Mouse (Mus musculus): ENCODE measurements around the gene Adgrb2. TPM values are rescaled to one million over a fixed set of nuclear protein-coding genes. Genes with fewer than 3 reads are reported as not detected.

Gene Adgrb2
- total RNA-seq, 1 experiment from 2014 or later = not detected

- ATAC-seq (ENCODE audit: extremely low read depth, insufficient number of reproducible peaks, low FRiP score, poor library complexity, severe bottlenecking) = no peak
These were observed 70.7 kb downstream of the Adgrb2 start for GRCm38 (mm10) chr4:130055160-130056010.

- ATAC-seq (ENCODE audit: extremely low read depth, insufficient number of reproducible peaks, low FRiP score, poor library complexity, severe bottlenecking) = no peak
These were observed 71.3 kb downstream of the Adgrb2 start for GRCm38 (mm10) chr4:130056011-130056322.

GRCm38 (mm10) chr4:130056471-130056870, 71.8 kb downstream of the Adgrb2 start:
- no peak for ATAC-seq (ENCODE audit: extremely low read depth, insufficient number of reproducible peaks, low FRiP score, poor library complexity, severe bottlenecking)

- ATAC-seq (ENCODE audit: extremely low read depth, insufficient number of reproducible peaks, low FRiP score, poor library complexity, severe bottlenecking) = no peak
These were observed 76.3 kb downstream of the Adgrb2 start for GRCm38 (mm10) chr4:130060937-130061336.

- no peak for ATAC-seq (ENCODE audit: extremely low read depth, insufficient number of reproducible peaks, low FRiP score, poor library complexity, severe bottlenecking)
These were observed 78.5 kb downstream of the Adgrb2 start for GRCm38 (mm10) chr4:130063191-130063590.

GRCm38 (mm10) chr4:130066816-130067215, 82.1 kb downstream of the Adgrb2 start:
- ATAC-seq (ENCODE audit: extremely low read depth, insufficient number of reproducible peaks, low FRiP score, poor library complexity, severe bottlenecking) = no peak

GRCm38 (mm10) chr4:130070523-130070922, 85.9 kb downstream of the Adgrb2 start:
- no peak for ATAC-seq (ENCODE audit: extremely low read depth, insufficient number of reproducible peaks, low FRiP score, poor library complexity, severe bottlenecking)

GRCm38 (mm10) chr4:130071758-130072157, 87.1 kb downstream of the Adgrb2 start:
- ATAC-seq (ENCODE audit: extremely low read depth, insufficient number of reproducible peaks, low FRiP score, poor library complexity, severe bottlenecking) = no peak

Other genes with a start within 250 kb of the Adgrb2 start
- gene Khdrbs1, start 242.6 kb upstream of the Adgrb2 start, total RNA-seq (2017) = 102 and 104 TPM in 2 replicates
- 328 and 348 TPM in 2 replicates for gene Ptp4a2, start 173.7 kb upstream of the Adgrb2 start, total RNA-seq (2017)
- gene Spocd1, start 55.6 kb upstream of the Adgrb2 start, total RNA-seq (2017) = not detected in 2 replicates
- gene Col16a1, start 63.0 kb downstream of the Adgrb2 start, total RNA-seq (2017) = not detected in 2 replicates
- 21.9 and 22.7 TPM in 2 replicates for gene Pef1, start 117.7 kb downstream of the Adgrb2 start, total RNA-seq (2017)
- gene Hcrtr1, start 154.5 kb downstream of the Adgrb2 start, total RNA-seq (2017) = not detected in 2 replicates
- 1.2 and 2.5 TPM in 2 replicates for gene Tinagl1, start 190.3 kb downstream of the Adgrb2 start, total RNA-seq (2017)
- gene Gm853, start 237.5 kb downstream of the Adgrb2 start, total RNA-seq (2017) = not detected in 2 replicates